Mouse (Mus musculus): ENCODE results near the gene Eif3c. TPM values are rescaled to one million over a fixed set of nuclear protein-coding genes. Genes with fewer than 3 reads are reported as not detected.

The Eif3c gene
- polyA plus RNA-seq (2012; rRNA removed): 88.8 and 109 TPM in 2 replicates

GRCm38 (mm10) chr7:126566094-126566765, at the start of gene Eif3c:
TSS of gene Eif3c (minus strand) at chr7:126566411.

GRCm38 (mm10) chr7:126594862-126595561, 28.8 kb upstream of the Eif3c start, which contains the start of gene Il27:
TSS of gene Il27 (minus strand) at chr7:126594941.

DNA sequence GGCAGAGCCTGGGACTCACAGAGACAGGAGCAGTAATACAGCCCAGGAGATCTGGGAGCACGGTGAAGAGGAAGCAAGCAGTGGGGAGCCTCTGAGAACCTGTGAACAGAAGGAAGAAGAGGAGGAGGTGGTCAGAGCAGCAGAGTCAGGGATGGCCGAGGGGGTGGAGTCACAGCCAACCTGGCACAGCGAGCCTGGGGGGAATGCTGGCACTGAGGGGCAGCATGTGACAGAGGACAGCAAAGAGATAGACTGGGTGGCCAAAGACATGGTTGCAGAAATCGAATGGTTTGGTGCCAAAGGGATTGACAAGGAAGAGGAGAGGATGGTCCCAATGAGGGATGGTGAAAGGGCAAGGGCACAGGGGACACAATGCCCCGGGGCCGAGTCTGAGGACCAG, 19.5 kb upstream of the Eif3c start, which contains the start of gene Cln3:
Cln3 (minus strand) TSS at position 101 of the 400 bp plus-strand sequence.

DNA sequence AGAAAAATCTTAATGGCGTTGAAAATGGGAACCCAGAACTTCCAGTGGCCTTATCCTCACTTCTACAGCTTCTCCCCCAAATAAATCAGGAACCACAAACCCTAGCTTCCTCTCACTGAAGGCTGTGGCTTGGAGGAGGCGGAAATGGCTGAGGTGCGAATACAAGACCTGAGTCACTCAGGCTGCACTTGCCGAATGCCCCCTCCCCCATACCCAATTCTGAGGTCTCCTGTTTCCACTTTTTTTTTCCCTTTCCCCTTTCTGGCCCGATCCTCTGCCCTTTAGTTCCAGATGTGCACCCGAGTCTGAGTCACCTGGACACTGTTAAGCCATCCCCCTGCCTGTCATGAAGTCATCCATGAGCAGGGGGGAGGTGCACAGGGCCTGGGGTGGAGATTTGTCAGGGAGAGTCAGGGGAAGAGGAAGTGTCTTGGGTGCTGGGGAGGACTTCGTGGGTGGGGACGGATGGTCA, 18.3 kb upstream of the Eif3c start, which contains the start of gene Apobr:
Apobr (plus strand) TSS at position 437 of the 472 bp plus-strand sequence.

DNA sequence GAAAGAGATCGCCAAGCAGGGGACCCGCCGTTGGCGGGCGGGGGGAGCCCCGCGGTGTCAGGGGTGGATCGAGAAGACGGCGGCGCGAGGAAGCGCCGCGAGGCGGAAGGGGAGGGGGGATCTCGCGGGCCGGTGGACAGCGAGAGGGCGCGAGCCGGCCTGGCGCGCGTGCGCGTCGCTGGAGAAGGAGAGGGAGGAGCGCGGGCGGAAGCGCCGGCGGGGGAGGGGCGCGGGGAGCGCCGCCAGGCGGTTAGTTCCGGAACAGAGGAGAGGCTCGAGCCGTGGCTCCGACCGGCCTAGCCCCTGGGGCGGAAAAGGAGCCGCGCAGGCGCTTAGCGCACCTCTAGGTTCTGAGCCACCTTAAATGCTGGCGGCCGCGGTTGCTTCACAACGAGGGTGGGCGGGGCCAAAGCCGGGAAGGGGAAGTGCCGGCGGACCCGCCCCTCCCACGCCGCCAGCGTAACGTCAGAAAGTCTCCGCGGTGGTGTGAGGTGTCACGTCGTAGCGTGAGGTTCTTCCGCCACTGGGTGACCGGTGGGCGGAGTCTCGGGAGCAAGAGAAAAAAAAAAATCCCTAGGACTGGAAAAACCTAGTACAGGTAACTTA, 62.8 kb downstream of the Eif3c start, which contains the start of gene Atxn2l:
Atxn2l (minus strand) TSS at position 165 of the 606 bp plus-strand sequence.

Other genes with a start within 250 kb of the Eif3c start
- gene Lat, start 196.8 kb downstream of the Eif3c start, polyA plus RNA-seq (2012; rRNA removed): 5.2 and 7.9 TPM in 2 replicates
- 118 and 182 TPM in 2 replicates for gene Spns1, start 189.0 kb downstream of the Eif3c start, polyA plus RNA-seq (2012; rRNA removed)
- 4.3 and 5.7 TPM in 2 replicates for gene Nfatc2ip, start 169.7 kb downstream of the Eif3c start, polyA plus RNA-seq (2012; rRNA removed)
- gene Cd19, start 151.5 kb downstream of the Eif3c start, polyA plus RNA-seq (2012; rRNA removed): 3.8 and 5.0 TPM in 2 replicates
- gene Rabep2, start 137.7 kb downstream of the Eif3c start, polyA plus RNA-seq (2012; rRNA removed): 35.6 and 37.0 TPM in 2 replicates
- gene Atp2a1, start 103.3 kb downstream of the Eif3c start, polyA plus RNA-seq (2012; rRNA removed): 0.32 TPM in 1 of 2 replicates, not detected in the other
- 60.3 and 67.9 TPM in 2 replicates for gene Sh2b1, start 91.0 kb downstream of the Eif3c start, polyA plus RNA-seq (2012; rRNA removed)
- 145 and 155 TPM in 2 replicates for gene Tufm, start 79.0 kb downstream of the Eif3c start, polyA plus RNA-seq (2012; rRNA removed)
- 213 and 246 TPM in 2 replicates for gene Atxn2l, start 63.0 kb downstream of the Eif3c start, polyA plus RNA-seq (2012; rRNA removed)
- gene Apobr, start 18.5 kb upstream of the Eif3c start, polyA plus RNA-seq (2012; rRNA removed): 2.0 and 2.6 TPM in 2 replicates
- 87.2 and 116 TPM in 2 replicates for gene Cln3, start 19.4 kb upstream of the Eif3c start, polyA plus RNA-seq (2012; rRNA removed)
- gene Il27, start 28.5 kb upstream of the Eif3c start, polyA plus RNA-seq (2012; rRNA removed): 0.15 TPM in 1 of 2 replicates, not detected in the other
- gene Nupr1, start 64.5 kb upstream of the Eif3c start, polyA plus RNA-seq (2012; rRNA removed): 137 and 141 TPM in 2 replicates
- gene Sgf29, start 82.9 kb upstream of the Eif3c start, polyA plus RNA-seq (2012; rRNA removed): 61.1 and 76.7 TPM in 2 replicates
- gene Sult1a1, start 110.0 kb upstream of the Eif3c start, polyA plus RNA-seq (2012; rRNA removed): 267 and 274 TPM in 2 replicates
- gene Bola2, start 129.0 kb upstream of the Eif3c start, polyA plus RNA-seq (2012; rRNA removed): 64.6 and 66.5 TPM in 2 replicates
- 36.8 and 37.9 TPM in 2 replicates for gene Slx1b, start 129.4 kb upstream of the Eif3c start, polyA plus RNA-seq (2012; rRNA removed)
- 84.8 and 89.6 TPM in 2 replicates for gene Coro1a, start 141.4 kb upstream of the Eif3c start, polyA plus RNA-seq (2012; rRNA removed)
- 651 and 659 TPM in 2 replicates for gene Mapk3, start 193.2 kb upstream of the Eif3c start, polyA plus RNA-seq (2012; rRNA removed)
- gene Gdpd3, start 199.9 kb upstream of the Eif3c start, polyA plus RNA-seq (2012; rRNA removed): 9.4 and 26.3 TPM in 2 replicates
- 414 and 445 TPM in 2 replicates for gene Ypel3, start 210.5 kb upstream of the Eif3c start, polyA plus RNA-seq (2012; rRNA removed)
- gene Tbx6, start 215.1 kb upstream of the Eif3c start, polyA plus RNA-seq (2012; rRNA removed): 4.6 and 5.0 TPM in 2 replicates
- 190 and 210 TPM in 2 replicates for gene Ppp4c, start 226.1 kb upstream of the Eif3c start, polyA plus RNA-seq (2012; rRNA removed)
- gene Fam57b, start 231.3 kb upstream of the Eif3c start, polyA plus RNA-seq (2012; rRNA removed): 2.6 and 3.6 TPM in 2 replicates

Measured in colon, adult 2 months (tissue).